Mouse (Mus musculus) small intestine, adult 2 months (tissue): ENCODE data around the gene Ndufv3.

Source experiments
- CTCF ChIP-seq: fragments of 200-500 bp; IDR thresholded peaks from 2 replicates; pipeline ENCODE4 v1.5.1; 2012; ENCODE audit warnings: low read depth, mild to moderate bottlenecking, control low read depth, inconsistent platforms, low read length, moderate library complexity, mixed read lengths; ENCODE audit not compliant: insufficient replicate concordance, insufficient read length; ENCODE audit errors: extremely low read depth
- POLR2A ChIP-seq: fragments of 200-500 bp; IDR thresholded peaks from 2 replicates; pipeline ENCODE4 v1.6.1; 2012; ENCODE audit warnings: low read depth, mild to moderate bottlenecking, control low read depth, inconsistent platforms, low read length, moderate library complexity

- TF ChIP-seq CTCF (no peak), POLR2A (no peak)
These were observed 20.2 kb downstream of the Ndufv3 start for GRCm38 (mm10) chr17:31540101-31540500.
